Mouse (Mus musculus) right cerebral cortex, postnatal 4 days (tissue): ENCODE measurements around the gene Srgap3.
A peak's percentile ranks its signal among the peaks of the same experiment; 100 is the strongest.

ENCODE experiments used
- DNase-seq: peaks from one replicate; pipeline ENCODE4 v3.0.0-alpha.2; 2022

Gene Srgap3

GRCm38 (mm10) chr6:112857057-112857456, 90.0 kb downstream of the Srgap3 start:
- no peak for DNase-seq

- no peak for DNase-seq
These were observed 91.9 kb downstream of the Srgap3 start for GRCm38 (mm10) chr6:112855183-112855582.

GRCm38 (mm10) chr6:112852261-112853235, 94.5 kb downstream of the Srgap3 start:
- no peak for DNase-seq

- DNase-seq, result no peak
These were observed 96.3 kb downstream of the Srgap3 start for GRCm38 (mm10) chr6:112850745-112851144.

GRCm38 (mm10) chr6:112848629-112849180, 98.4 kb downstream of the Srgap3 start:
- no peak for DNase-seq

GRCm38 (mm10) chr6:112846863-112847262, 100.2 kb downstream of the Srgap3 start:
- DNase-seq, result no peak

GRCm38 (mm10) chr6:112842426-112842825, 104.6 kb downstream of the Srgap3 start:
- no peak for DNase-seq

GRCm38 (mm10) chr6:112840400-112840799, 106.7 kb downstream of the Srgap3 start:
- DNase-seq, result no peak

- DNase-seq, result no peak
These were observed 107.7 kb downstream of the Srgap3 start for GRCm38 (mm10) chr6:112839391-112839790.

- DNase-seq, result peak; percentile 62
These were observed 108.2 kb downstream of the Srgap3 start for GRCm38 (mm10) chr6:112838879-112839278.

- DNase-seq, result no peak
These were observed 110.4 kb downstream of the Srgap3 start for GRCm38 (mm10) chr6:112836712-112837111.

- DNase-seq, result no peak
These were observed 111.7 kb downstream of the Srgap3 start for GRCm38 (mm10) chr6:112835413-112835812.

- DNase-seq, result no peak
These were observed 112.6 kb downstream of the Srgap3 start for GRCm38 (mm10) chr6:112834430-112834829.

GRCm38 (mm10) chr6:112833763-112834162, 113.3 kb downstream of the Srgap3 start:
- no peak for DNase-seq

GRCm38 (mm10) chr6:112829196-112829595, 117.9 kb downstream of the Srgap3 start:
- no peak for DNase-seq

- no peak for DNase-seq
These were observed 118.6 kb downstream of the Srgap3 start for GRCm38 (mm10) chr6:112828420-112828819.

- DNase-seq, result no peak
These were observed 121.4 kb downstream of the Srgap3 start for GRCm38 (mm10) chr6:112825657-112826056.

GRCm38 (mm10) chr6:112823096-112823495, 124.0 kb downstream of the Srgap3 start:
- DNase-seq, result peak; percentile 37

- peak; percentile 43 for DNase-seq
These were observed 126.6 kb downstream of the Srgap3 start for GRCm38 (mm10) chr6:112820298-112820992.

GRCm38 (mm10) chr6:112818403-112818901, 128.6 kb downstream of the Srgap3 start:
- DNase-seq, result no peak

- no peak for DNase-seq
These were observed 131.5 kb downstream of the Srgap3 start for GRCm38 (mm10) chr6:112815604-112816003.

- no peak for DNase-seq
These were observed 132.5 kb downstream of the Srgap3 start for GRCm38 (mm10) chr6:112814525-112815086.

GRCm38 (mm10) chr6:112812884-112813283, 134.2 kb downstream of the Srgap3 start:
- DNase-seq, result no peak
